Mouse (Mus musculus): ENCODE results near the gene Tnfsf11. TPM values are rescaled to one million over a fixed set of nuclear protein-coding genes. Genes with fewer than 3 reads are reported as not detected.

Gene Tnfsf11
- polyA plus RNA-seq, 1 experiment: 0.12 TPM

DNA sequence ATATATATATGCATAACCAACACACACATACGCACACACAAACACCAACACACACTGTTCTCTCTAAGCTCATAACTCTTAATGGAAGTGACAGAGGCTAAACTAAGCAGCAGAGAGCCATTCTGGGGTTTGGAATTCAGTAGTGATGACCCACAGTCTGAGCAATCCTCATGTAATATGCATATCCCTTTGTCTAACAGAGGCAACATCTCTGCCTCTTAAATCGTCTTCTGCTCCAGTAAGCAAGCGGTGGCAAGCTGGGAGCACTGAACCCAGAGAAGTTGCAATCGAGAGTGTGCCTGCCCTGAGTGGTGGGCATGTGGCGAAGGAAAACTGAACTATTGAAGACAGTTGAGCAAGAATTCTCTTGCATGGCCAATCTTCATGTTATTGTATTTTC is 61.2 kb downstream of the Tnfsf11 start:
- peak; percentile 45 for DNase-seq (ENCODE audit: low read depth)
- no peak for TF ChIP-seq CTCF (IDR thresholded peaks at IDR 0.05; ENCODE audit: borderline replicate concordance, extremely low read depth, insufficient read depth, insufficient read length)
- TF ChIP-seq POLR2A (IDR thresholded peaks at IDR 0.05; ENCODE audit: borderline replicate concordance, extremely low read depth, insufficient read depth, insufficient read length, poor library complexity, severe bottlenecking): no peak

DNA sequence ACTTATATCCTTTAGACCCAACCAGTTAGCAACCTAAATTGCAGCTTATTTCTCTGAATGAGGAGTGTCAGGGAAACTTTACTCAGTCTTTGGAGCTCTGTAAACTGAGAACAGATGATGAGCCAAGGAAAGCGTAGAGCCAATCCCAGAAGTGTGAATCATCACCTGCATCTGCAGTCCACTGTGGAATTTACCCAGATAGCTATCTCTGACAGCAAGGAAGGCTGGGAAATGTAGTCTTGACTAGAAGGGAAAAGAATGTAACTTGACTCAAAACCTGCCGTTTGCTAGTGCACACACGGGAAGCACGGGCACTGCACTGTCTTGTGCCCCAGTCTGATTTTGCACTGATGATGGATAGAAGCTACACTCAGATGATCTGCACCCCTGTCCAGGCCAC is 63.0 kb downstream of the Tnfsf11 start:
- no peak for DNase-seq (ENCODE audit: low read depth)
- TF ChIP-seq POLR2A (IDR thresholded peaks at IDR 0.05; ENCODE audit: borderline replicate concordance, extremely low read depth, insufficient read depth, insufficient read length, poor library complexity, severe bottlenecking): no peak
- TF ChIP-seq CTCF (IDR thresholded peaks at IDR 0.05; ENCODE audit: borderline replicate concordance, extremely low read depth, insufficient read depth, insufficient read length): no peak

DNA sequence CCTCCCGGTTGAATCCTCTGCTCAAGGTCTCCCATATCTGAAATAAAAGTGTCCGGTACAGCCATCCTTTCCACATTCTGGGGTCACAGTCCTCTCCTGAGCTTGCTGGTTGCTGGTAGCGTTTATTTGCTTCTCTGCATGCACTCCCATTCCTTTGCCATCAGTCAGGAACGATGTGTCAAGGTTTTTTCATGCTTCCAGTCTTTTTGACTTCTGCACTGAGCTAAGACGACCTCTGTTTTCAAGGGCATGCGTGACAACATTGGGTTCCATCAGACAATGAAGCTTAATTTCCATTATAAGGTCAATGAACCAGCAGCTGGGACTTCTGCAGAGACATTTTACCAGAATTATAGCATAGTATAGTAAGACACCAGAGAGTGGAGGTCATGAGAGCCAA is 68.5 kb downstream of the Tnfsf11 start:
- TF ChIP-seq CTCF (IDR thresholded peaks at IDR 0.05; ENCODE audit: borderline replicate concordance, extremely low read depth, insufficient read depth, insufficient read length) (no peak), POLR2A (IDR thresholded peaks at IDR 0.05; ENCODE audit: borderline replicate concordance, extremely low read depth, insufficient read depth, insufficient read length, poor library complexity, severe bottlenecking) (no peak)
- no peak for DNase-seq (ENCODE audit: low read depth)

DNA sequence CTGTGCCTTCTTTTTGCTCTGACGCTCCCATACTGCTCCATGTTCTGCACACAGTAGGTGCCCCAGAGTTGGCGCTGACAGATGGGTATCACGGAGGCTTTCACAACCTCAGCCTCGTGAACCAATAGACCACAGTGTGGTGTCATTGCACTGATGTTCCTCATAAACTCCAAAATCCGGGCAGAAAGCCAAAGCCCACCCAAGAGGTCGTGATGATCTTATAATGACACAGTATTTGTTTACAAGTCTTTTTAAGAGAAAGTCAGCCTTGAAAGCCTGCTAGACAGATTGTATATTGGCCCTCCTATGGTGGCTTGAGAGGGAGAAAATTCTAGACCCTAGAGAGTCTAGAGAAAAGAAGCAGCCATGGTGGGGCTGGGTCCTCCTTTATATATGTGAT is 70.6 kb downstream of the Tnfsf11 start:
- TF ChIP-seq POLR2A (IDR thresholded peaks at IDR 0.05; ENCODE audit: borderline replicate concordance, extremely low read depth, insufficient read depth, insufficient read length, poor library complexity, severe bottlenecking) (no peak), CTCF (IDR thresholded peaks at IDR 0.05; ENCODE audit: borderline replicate concordance, extremely low read depth, insufficient read depth, insufficient read length) (no peak)
- peak; percentile 40 for DNase-seq (ENCODE audit: low read depth)

DNA sequence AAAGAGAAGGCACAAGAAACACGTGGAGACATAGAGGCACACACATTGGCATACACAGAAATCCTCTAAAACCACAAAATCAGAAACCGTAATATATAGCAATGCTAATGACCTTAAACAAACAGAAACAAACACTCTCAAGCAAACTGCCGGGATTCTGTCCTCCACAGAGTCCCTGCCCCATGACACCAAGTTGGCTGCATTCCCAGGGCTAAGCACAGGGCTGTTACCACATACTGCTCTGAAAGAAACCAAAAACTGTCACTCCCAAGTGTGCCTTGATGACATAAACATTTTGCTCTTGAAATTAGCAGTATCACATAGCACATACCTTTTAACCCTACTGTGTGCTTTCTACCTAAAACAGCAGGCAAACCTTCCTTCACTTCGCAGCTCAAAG is 71.7 kb downstream of the Tnfsf11 start:
- DNase-seq (ENCODE audit: low read depth): peak; percentile 78
- TF ChIP-seq CTCF (IDR thresholded peaks at IDR 0.05; ENCODE audit: borderline replicate concordance, extremely low read depth, insufficient read depth, insufficient read length) (no peak), POLR2A (IDR thresholded peaks at IDR 0.05; ENCODE audit: borderline replicate concordance, extremely low read depth, insufficient read depth, insufficient read length, poor library complexity, severe bottlenecking) (no peak)

DNA sequence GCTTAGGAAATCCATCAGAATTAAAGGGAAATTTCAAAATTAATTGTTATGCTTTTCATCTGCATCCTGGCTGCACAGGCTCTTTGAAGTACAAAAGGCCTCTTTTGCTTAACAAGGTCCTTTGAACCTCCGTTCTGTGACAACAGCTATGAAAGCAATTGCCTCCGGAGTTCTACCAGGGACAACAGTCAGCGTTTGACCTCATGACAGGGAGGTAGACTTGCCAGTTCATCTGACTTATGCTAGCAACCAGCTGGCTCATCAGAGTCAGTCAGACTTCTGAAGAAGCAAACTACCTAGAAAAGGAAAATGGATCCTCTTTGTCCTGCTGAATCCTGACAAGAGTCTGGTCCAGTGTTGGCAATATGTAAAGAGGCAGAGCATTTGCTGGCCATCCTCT is 72.5 kb downstream of the Tnfsf11 start:
- peak; percentile 49 for DNase-seq (ENCODE audit: low read depth)
- TF ChIP-seq POLR2A (IDR thresholded peaks at IDR 0.05; ENCODE audit: borderline replicate concordance, extremely low read depth, insufficient read depth, insufficient read length, poor library complexity, severe bottlenecking): no peak
- TF ChIP-seq CTCF (IDR thresholded peaks at IDR 0.05; ENCODE audit: borderline replicate concordance, extremely low read depth, insufficient read depth, insufficient read length): no peak

DNA sequence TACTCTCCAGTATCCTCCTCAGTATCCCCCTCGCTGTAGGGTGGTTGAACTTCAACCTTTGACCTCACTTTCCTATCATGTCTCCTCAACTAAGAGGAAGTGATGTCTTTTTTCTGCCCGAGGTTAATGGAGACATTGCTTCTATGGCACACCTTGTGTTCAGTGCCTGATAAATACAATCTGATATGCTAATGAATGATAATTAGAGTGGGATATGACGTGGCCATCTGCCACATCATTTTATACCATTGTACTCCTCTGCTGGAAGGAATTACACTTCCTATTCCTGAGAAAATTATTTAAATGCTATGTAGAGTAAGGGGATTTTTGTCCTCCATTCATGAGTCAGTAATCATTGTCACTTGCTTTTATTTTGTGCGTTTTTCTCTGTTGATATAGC is 78.8 kb downstream of the Tnfsf11 start:
- TF ChIP-seq CTCF (IDR thresholded peaks at IDR 0.05; ENCODE audit: borderline replicate concordance, extremely low read depth, insufficient read depth, insufficient read length): no peak
- TF ChIP-seq POLR2A (IDR thresholded peaks at IDR 0.05; ENCODE audit: borderline replicate concordance, extremely low read depth, insufficient read depth, insufficient read length, poor library complexity, severe bottlenecking): no peak
- peak; percentile 52 for DNase-seq (ENCODE audit: low read depth)

Other genes starting within 250 kb of the Tnfsf11 start
- gene Fam216b, start 219.0 kb downstream of the Tnfsf11 start, polyA plus RNA-seq (2012; rRNA removed): 0.37 and 0.38 TPM in 2 replicates
- gene Akap11, start 228.8 kb upstream of the Tnfsf11 start, polyA plus RNA-seq (2012; rRNA removed): 35.1 and 43.8 TPM in 2 replicates

All from brain, embryonic 14.5 days (tissue).